Mouse (Mus musculus) bone marrow, adult 2 months (tissue): ENCODE results near the gene Ehbp1l1. TPM values are rescaled to one million over a fixed set of nuclear protein-coding genes. Genes with fewer than 3 reads are reported as not detected.

Source experiments
- H3K27ac ChIP-seq: fragments of 200-500 bp; 2 replicates; pipeline ENCODE4 v1.5.1; 2012; ENCODE audit warnings: low read depth, mild to moderate bottlenecking, control low read depth, inconsistent platforms, low read length; ENCODE audit not compliant: control insufficient read depth, poor library complexity, insufficient read depth
- H3K4me1 ChIP-seq: fragments of 200-500 bp; 2 replicates; pipeline ENCODE4 v1.6.1; 2011; ENCODE audit warnings: low read length; ENCODE audit not compliant: control insufficient read depth, insufficient read depth
- H3K4me3 ChIP-seq: fragments of 200-500 bp; replicated peaks from 2 replicates; pipeline ENCODE3; 2011; ENCODE audit warnings: mild to moderate bottlenecking, low read depth, low read length, control low read depth; ENCODE audit not compliant: control insufficient read depth
- CTCF ChIP-seq: fragments of 200-500 bp; IDR thresholded peaks from 2 replicates; pipeline ENCODE4 v1.5.1; 2011; ENCODE audit warnings: low read length, control low read depth; ENCODE audit not compliant: control insufficient read depth, insufficient read depth
- POLR2A ChIP-seq: fragments of 200-500 bp; IDR thresholded peaks from 2 replicates; pipeline ENCODE4 v1.6.1; 2011; ENCODE audit warnings: low read depth, mild to moderate bottlenecking, control low read depth, low read length, borderline replicate concordance; ENCODE audit not compliant: control insufficient read depth
- WGBS: fragments of 180-500 bp; shearing (Covaris S2); methylation state at CpG from one replicate; pipeline ENCODE4 v1.1.7; 2018; 5-methylcytosine and 5-hydroxymethylcytosine counted together
- polyA plus RNA-seq: library from polyadenylated mRNA; stranded (reverse); fragments of >200 nt; gene quantifications from 2 replicates; pipeline ENCODE4 v1.2.4, GENCODE M21; 2011; ENCODE audit warnings: low replicate concordance; ENCODE audit not compliant: missing spikeins, insufficient read depth, insufficient read length

The Ehbp1l1 gene
- polyA plus RNA-seq, 1 experiment, result 224 TPM

DNA sequence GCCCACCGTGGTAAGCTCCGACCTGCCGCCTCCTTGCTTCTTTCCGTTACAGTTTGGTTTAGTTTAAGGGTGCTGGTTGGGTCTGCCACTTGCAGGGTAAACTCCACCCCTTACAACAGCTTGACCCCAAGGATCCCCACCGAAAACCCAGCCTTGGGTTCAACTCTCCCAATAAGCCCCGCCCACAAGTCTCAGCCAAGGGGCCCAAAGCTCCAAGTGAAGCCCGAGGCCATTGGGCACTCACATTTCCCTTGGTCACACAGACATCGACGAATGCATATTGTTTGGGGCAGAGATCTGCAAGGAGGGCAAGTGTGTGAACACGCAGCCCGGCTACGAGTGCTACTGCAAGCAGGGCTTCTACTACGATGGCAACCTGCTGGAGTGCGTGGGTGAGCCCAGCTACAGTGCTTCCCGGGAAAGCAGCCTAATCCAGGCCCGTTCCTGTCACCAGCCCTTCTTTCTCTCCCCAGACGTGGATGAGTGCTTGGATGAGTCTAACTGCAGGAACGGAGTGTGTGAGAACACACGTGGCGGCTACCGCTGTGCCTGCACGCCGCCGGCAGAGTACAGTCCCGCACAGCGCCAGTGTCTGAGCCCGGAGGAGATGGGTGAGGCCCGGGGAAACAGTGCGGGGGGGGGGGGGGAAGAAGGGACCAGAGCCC lies 30.3 kb upstream of the Ehbp1l1 start:
- 48% methylated on average over 29 of the region's 29 CpGs for WGBS
- Histone ChIP-seq H3K4me3 (no peak overlapping the region), H3K4me1 (no peaks in the 10 kb centered on the region), H3K27ac (no peak overlapping the region)
- no peak for TF ChIP-seq CTCF
- no peak; the same call in 1 of the 2 replicates for TF ChIP-seq POLR2A

DNA sequence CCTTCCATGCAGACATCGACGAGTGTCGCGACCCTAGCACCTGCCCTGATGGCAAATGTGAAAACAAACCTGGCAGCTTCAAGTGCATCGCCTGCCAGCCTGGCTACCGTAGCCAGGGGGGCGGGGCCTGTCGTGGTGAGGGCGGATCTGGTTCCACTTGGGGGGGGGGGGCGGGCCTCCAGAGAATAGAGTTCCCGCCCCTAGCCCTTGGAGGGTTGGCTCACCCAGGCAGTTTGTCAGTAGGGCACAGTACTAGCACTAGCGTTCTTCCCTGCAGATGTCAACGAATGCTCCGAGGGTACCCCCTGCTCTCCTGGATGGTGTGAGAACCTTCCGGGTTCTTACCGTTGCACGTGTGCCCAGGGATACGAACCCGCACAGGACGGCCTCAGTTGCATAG lies 25.6 kb upstream of the Ehbp1l1 start:
- Histone ChIP-seq H3K27ac (no peak overlapping the region), H3K4me3 (no peak overlapping the region), H3K4me1 (no peaks in the 10 kb centered on the region)
- TF ChIP-seq CTCF, result no peak
- no peak for TF ChIP-seq POLR2A
- WGBS, result 65% methylated on average over 20 of the region's 20 CpGs

DNA sequence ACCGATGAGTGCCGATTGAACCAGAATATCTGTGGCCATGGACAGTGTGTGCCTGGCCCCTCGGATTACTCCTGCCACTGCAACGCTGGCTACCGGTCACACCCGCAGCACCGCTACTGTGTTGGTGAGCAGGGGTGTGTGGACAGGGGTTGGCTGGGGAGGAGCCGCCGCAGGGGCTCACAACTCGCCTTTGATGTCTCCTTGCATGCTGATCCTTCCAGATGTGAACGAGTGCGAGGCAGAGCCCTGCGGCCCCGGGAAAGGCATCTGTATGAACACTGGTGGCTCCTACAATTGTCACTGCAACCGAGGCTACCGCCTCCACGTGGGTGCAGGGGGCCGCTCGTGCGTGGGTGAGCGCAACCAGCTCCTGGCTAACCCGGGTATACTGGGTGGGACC lies 24.8 kb upstream of the Ehbp1l1 start:
- H3K27ac ChIP-seq, result no peak overlapping the region
- no peaks in the 10 kb centered on the region for H3K4me1 ChIP-seq
- no peak for TF ChIP-seq POLR2A
- no peak for TF ChIP-seq CTCF
- WGBS, result 79% methylated on average over 22 of the region's 22 CpGs
- H3K4me3 ChIP-seq, result no peak overlapping the region

DNA sequence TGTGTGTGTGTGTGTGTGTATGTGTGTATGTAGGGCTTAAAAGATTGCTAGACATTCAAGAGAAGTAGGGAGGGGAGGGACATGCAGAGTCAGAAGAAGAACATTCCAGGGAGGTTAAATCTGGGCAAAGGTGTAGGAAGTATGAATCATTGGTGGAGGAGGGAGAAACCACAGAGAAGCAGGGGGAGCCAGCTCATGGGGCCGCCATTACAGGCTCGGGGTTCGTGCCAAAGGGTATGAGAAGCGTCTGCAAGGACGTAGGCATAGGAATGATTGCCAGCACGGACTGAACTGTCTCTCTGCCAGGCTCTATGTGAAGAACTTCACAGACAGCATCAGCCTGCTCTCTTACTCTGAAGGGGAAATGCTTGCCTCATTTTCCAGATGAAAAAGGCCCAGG lies 23.4 kb upstream of the Ehbp1l1 start:
- Histone ChIP-seq H3K27ac (no peak overlapping the region), H3K4me1 (no peaks in the 10 kb centered on the region), H3K4me3 (no peak overlapping the region)
- TF ChIP-seq CTCF (no peak), POLR2A (no peak)
- 65% methylated on average over 6 of the region's 6 CpGs for WGBS

DNA sequence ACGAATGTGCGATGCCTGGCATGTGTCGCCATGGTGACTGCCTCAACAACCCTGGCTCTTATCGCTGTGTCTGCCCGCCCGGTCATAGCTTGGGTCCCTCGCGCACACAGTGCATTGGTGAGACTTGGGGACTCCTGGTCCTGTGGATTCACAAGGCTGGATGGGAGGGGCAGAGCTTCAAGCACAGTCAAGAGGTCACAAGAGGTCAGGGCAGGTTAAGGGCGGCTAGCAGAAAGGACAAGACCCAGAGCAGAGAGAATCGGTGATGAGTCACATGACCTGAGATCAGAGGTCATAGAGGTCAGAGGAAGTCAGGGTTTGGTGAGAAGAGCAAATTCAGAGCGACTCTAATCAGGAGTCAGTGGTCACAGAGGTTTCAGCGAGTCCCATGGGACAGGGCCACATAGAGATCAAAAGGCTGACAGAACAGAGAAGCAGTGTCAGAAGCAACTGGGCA lies 20.8 kb upstream of the Ehbp1l1 start:
- WGBS, result 78% methylated on average over 12 of the region's 12 CpGs
- TF ChIP-seq POLR2A (no peak), CTCF (no peak)
- no peaks in the 10 kb centered on the region for H3K4me1 ChIP-seq
- no peak overlapping the region for H3K27ac ChIP-seq
- no peak overlapping the region for H3K4me3 ChIP-seq

DNA sequence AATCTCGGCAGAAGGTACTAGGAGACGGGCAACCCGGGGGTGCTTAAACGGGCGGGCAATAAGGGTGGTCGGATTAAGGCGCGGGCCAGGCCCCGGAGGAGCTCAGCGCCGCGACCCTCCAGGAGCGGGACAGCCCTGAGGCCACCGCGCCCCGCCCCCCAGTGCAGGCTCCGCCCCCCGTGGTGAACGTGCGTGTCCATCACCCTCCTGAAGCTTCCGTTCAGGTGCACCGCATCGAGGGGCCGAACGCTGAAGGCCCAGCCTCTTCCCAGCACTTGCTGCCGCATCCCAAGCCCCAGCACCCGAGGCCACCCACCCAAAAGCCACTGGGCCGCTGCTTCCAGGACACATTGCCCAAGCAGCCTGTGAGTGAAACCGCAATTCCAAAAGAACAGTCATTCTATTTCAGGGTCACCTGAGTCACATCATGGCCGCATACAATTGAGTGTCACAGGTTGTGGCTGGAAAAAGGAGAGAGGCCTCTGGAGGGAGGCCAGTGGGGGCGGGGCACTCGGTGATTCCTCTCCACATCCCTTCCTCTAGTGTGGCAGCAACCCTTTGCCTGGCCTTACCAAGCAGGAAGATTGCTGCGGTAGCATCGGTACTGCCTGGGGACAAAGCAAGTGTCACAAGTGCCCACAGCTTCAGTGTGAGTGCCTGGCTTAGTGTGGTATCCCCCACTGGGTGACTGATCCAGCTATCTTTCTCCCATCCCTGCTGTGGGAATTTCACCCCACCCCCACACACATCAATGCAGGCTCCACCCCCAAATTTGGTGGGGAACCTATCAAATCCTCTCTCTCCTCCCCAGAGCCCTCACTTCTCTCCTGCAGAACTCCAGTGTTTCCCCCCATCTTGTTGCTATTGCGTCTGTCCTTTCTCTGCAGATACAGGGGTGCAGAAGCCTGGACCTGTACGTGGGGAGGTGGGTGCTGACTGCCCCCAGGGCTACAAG lies 19.9 kb upstream of the Ehbp1l1 start:
- WGBS, result 48% methylated on average over 36 of the region's 36 CpGs
- no peak for TF ChIP-seq CTCF
- TF ChIP-seq POLR2A, result no peak
- Histone ChIP-seq H3K4me3 (no peak overlapping the region), H3K27ac (no peak overlapping the region), H3K4me1 (no peaks in the 10 kb centered on the region)

DNA sequence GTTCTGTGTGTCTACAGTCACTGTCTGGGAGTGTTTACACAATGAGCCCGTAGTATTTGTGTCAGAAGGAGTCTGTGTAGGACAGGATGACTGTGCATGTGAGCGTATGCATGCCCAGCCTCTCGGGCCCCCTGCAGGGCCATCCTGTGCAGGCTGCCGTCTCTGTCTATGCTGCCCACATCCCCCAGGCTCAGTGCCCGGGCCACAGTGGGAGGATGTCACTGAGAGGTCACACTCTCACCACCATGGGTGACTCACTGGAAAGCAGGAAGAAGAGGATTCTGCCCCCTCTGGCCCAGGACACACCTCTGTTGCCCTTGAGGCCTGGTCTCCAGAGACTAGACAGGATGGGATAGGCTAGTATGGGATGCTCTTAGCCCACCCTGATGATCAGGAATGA lies 17.5 kb upstream of the Ehbp1l1 start:
- Histone ChIP-seq H3K27ac (no peak overlapping the region), H3K4me1 (no peaks in the 10 kb centered on the region), H3K4me3 (no peak overlapping the region)
- TF ChIP-seq POLR2A, result no peak
- no peak for TF ChIP-seq CTCF
- WGBS, result 17% methylated on average over 5 of the region's 5 CpGs

DNA sequence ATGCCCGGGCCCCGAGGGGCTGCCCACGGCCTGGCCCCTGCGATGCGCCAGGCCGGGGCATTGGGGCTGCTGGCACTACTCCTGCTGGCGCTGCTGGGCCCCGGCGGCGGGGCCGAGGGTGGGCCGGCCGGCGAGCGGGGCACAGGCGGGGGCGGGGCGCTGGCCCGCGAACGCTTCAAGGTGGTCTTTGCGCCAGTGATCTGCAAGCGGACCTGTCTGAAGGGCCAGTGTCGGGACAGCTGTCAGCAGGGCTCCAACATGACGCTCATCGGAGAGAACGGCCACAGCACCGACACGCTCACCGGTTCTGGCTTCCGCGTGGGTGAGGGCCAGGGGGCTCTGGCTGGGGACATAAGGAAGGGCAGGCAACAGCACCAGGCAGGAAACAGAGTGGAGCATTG lies 16.1 kb upstream of the Ehbp1l1 start:
- H3K27ac ChIP-seq, result no peak overlapping the region; the same call in 1 of the 2 replicates
- WGBS, result 9% methylated on average over 32 of the region's 32 CpGs
- H3K4me3 ChIP-seq, result no peak overlapping the region
- TF ChIP-seq CTCF (no peak), POLR2A (no peak)
- H3K4me1 ChIP-seq, result no peaks in the 10 kb centered on the region
